Comparison of ENCODE assay signal across 17 mouse cellular contexts in the genomic region with DNA sequence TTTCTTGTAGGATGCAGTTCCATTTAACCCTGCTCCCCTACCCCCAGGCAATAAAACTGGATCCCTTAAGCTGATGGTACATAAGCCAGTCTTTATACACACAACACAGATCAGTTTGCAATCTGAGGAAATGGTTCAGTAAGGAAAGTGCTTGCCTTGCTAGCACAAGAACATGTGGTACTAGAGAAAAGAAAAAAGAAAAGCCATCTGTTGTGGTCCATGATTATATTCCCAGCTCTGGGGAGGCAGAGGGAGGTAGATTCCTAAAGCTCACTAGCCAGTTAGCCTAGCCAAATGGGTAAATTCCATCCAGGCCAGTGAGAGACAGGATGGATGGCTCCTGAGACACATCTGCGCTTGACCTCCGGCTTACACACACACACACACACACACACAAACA.
"Had no signal": no experiment of that assay in that cellular context is flagged by ENCODE, and none has a peak within 500 bp of the region (broad histone marks: within the 10 kb centered on the region; RNA-seq: fewer than 3 reads in every experiment).

No protein-coding gene starts in this region.

- H3K9ac ChIP-seq: lung, embryonic 15.5 days; midbrain, embryonic 13.5 days; midbrain, embryonic 15.5 days; neural tube, embryonic 12.5 days; stomach, embryonic 15.5 days had no signal

- H3K27me3 ChIP-seq: lung, embryonic 15.5 days; megakaryocyte, embryonic 14.5 days; midbrain, embryonic 13.5 days; midbrain, embryonic 15.5 days; neural tube, embryonic 12.5 days; stomach, embryonic 15.5 days had no signal

- DNase-seq: lung, adult 2 months; lung, postnatal 14 days; lung, postnatal 36 days; right cerebral cortex, postnatal 14 days; thymus, adult 2 months; thymus, postnatal 25 days; thymus, postnatal 4 days had no signal

- H3K4me3 ChIP-seq: lung, embryonic 15.5 days; megakaryocyte, embryonic 14.5 days; midbrain, embryonic 13.5 days; midbrain, embryonic 15.5 days; neural tube, embryonic 12.5 days; stomach, embryonic 15.5 days had no signal

- H3K27ac ChIP-seq: lung, embryonic 15.5 days; macrophage; midbrain, embryonic 13.5 days; midbrain, embryonic 15.5 days; neural tube, embryonic 12.5 days; stomach, embryonic 15.5 days; stomach, postnatal 0 days had no signal

- H3K9me3 ChIP-seq: midbrain, embryonic 13.5 days; midbrain, embryonic 15.5 days; neural tube, embryonic 12.5 days; stomach, embryonic 15.5 days had no signal

- H3K36me3 ChIP-seq: lung, embryonic 15.5 days; midbrain, embryonic 13.5 days; midbrain, embryonic 15.5 days; neural tube, embryonic 12.5 days; stomach, embryonic 15.5 days had no signal

- H3K4me1 ChIP-seq: lung, embryonic 15.5 days; megakaryocyte, embryonic 14.5 days; midbrain, embryonic 15.5 days; stomach, embryonic 15.5 days had no signal

- H3K4me2 ChIP-seq: lung, embryonic 15.5 days; midbrain, embryonic 11.5 days; midbrain, embryonic 13.5 days; midbrain, embryonic 15.5 days; neural tube, embryonic 12.5 days; stomach, embryonic 15.5 days had no signal

- ATAC-seq: lung, postnatal 0 days; midbrain, embryonic 13.5 days; midbrain, embryonic 15.5 days had no signal
